Mouse (Mus musculus) gonadal fat pad, adult 2 months (tissue): ENCODE measurements around the gene Dock4. TPM values are rescaled to one million over a fixed set of nuclear protein-coding genes. Genes with fewer than 3 reads are reported as not detected.

ENCODE experiments used
- DNase-seq: peaks from one replicate; pipeline ENCODE4 v3.0.0-alpha.2; 2012; ENCODE audit warnings: low read depth
- polyA plus RNA-seq: library from polyadenylated mRNA; depleted of rRNA; stranded (reverse); fragments of >200 nt; gene quantifications from 2 replicates; pipeline ENCODE4 v1.2.3, GENCODE M21; 2012

The Dock4 gene
- polyA plus RNA-seq, 1 experiment = 7.0 TPM

- no peak for DNase-seq
Observed at GRCm38 (mm10) chr12:40462693-40463235, 17.0 kb downstream of the Dock4 start.

GRCm38 (mm10) chr12:40463828-40464227, 18.1 kb downstream of the Dock4 start:
- DNase-seq = no peak

- DNase-seq = no peak
Observed at GRCm38 (mm10) chr12:40464282-40464681, 18.5 kb downstream of the Dock4 start.

GRCm38 (mm10) chr12:40468235-40468634, 22.5 kb downstream of the Dock4 start:
- DNase-seq = no peak

DNA sequence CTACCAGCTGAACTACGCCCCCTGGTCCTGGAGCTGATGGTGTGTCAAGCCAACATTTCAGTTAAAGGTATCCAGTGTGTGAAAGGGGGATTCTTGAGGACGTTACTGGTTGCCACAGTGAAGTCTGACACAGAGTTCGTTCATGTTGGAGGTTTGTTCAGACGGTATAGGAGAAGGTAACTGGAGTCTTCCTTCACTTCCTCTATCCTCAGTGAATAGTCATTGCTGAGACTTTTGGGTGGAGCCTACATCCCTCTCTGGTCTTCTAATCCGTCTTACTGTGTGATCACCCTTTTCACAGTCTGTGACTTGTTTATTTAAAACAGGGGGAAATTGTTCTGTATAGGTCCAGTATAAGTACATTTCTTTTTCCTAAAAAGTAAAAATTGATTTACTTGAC, 23.3 kb downstream of the Dock4 start:
- no peak for DNase-seq

DNA sequence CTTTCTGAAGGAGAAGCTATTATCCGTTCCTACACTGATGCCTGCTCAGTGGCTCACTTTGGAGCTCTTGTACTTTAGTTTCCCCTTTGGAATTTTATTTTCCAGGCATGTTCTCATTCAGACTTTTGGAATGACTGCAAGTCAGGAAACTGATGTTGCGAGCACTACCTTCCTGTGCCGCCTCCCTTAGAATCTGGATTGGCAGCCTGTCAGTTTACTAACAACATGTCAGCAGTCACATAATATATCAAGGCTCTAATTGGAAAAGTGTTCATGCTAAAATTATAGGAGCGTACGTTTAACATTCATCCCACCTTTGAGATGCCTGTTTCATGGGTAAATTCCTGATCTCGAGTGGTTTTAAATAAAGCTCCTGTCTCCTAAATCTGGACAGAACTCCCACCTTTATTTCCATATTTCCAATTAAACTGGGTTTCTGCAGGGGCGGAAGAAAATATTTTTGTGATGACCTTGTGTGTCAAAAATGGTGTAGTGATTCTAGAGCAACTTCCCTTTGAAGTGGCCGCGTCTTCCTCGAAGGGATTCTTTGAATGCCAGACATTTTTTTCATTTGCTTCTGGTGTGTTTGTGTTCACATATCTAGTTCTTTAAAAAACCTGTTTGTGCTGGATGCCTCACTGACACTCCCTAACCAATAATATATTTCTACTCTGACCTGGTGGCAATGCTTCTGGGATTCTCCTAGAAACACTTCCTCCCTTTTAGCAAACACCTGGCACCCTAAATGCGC, 26.1 kb downstream of the Dock4 start:
- no peak for DNase-seq

- no peak for DNase-seq
Observed at GRCm38 (mm10) chr12:40473709-40474108, 28.0 kb downstream of the Dock4 start.

GRCm38 (mm10) chr12:40477621-40478452, 32.1 kb downstream of the Dock4 start:
- DNase-seq = no peak

DNA sequence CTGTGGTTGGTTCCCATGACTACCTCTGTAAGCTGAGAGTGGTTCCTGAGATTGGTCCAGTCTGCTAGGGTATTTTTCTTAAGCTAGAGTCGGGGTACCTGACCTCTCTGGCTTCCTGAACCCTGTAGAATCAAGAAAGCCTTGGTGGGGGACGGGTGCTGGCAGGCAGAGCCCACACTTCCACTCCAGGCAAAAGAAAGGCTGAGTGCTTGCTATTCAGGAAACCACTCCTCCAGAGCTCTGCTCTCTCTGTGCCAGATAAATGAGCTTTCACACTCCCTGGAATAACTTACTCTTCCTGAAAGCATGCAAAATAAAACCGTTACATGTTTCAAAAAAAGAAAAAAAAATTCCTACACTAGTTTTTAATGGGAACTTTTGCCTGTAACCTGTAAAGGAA, 38.5 kb downstream of the Dock4 start:
- no peak for DNase-seq

DNA sequence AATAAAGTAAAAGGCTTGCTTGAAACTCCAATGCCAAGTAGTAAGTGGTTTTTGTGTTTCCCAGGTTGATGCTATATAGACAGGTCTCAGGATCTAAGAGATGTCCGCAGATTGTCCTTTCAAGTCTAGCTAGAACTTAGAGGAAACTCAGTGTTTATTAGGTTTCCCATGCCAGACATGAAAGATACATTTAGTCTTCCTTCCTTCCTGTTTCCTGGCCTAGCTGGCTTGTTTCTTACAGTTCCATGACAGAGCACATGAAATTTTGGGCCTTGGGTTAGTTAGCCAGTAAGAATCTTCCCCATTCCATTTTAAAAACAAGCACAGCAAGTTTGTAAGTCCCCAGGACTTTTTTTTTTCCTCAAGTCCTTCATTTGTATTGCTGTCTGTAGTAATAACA, 39.5 kb downstream of the Dock4 start:
- DNase-seq = no peak

DNA sequence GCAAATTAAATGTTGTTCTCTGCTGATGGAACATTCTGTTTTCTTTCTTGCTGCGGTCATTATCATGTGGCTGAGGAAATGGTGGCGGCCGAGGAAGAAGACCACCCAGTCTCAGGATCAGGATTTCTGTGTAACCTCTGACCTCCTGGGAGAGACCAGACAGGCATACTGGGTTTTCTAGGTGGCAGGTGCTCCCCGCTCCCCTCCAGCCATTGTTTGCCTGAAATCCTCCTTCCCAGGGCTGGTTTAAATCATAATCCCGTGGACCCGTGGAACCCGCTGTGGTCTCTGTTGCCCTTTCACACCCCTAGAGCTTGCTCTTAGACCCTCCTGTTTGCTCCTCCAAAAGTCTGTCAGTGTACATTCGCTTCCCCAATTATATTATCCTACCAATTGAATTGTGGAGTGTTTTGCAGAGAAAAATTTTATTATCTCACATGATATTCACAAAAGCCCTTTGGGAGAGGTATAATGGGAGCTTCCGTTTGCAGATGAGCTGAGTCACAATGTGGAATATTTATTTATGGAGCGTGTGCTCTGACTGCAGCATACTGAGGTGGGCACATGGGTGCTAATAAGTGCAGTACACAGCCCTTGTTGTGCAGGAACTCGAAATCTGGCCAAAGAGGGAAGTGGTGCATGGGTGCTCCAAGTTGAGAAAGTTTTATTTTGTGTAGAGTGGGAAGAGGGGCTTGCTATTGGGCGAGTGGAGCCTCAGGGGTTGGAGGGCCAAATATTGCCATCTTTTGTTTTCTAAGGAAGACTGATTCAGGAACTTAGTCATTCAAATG, 40.5 kb downstream of the Dock4 start:
- DNase-seq = no peak

GRCm38 (mm10) chr12:40496387-40496786, 50.6 kb downstream of the Dock4 start:
- no peak for DNase-seq

DNA sequence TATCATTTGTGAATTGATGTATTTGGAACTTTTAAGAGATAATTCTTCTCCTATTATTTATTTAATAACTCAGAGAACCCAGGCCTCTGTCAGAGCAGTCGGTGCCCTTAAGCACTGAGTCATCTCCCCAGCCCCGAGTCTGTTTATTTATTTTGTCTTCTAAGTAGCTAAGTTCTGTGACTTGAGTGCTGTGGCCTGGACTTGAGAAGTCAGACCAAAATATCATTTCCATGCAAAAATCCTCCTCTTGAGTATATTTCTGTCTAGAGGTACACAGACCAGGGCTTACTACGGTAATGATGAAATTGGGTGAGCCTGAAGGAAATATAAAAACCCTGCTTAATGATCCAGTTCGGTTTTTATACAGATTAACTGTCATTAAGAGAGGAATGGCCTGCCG, 52.1 kb downstream of the Dock4 start:
- no peak for DNase-seq

DNA sequence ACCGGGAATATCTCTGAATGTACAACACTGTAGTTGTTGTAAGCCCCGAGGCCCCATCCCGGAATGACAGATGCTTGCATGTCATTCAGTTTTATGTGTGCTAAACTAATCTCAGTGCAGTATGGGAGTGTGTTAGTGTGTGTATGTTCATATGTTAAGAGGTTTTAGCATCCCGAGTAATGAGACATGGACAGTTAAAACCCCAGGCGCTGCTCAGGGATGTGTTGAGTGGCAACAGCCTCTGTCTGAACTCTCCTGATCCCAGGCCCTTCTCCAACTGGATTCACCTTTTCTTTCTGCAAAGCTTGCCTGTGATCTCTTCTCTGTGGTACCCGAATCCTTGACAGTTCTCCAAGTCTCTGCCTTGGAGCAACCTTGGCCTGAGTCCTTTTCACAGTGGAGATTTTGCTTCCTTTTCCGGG, 52.5 kb downstream of the Dock4 start:
- DNase-seq = no peak

GRCm38 (mm10) chr12:40498928-40499626, 53.3 kb downstream of the Dock4 start:
- no peak for DNase-seq

- no peak for DNase-seq
Observed at GRCm38 (mm10) chr12:40499627-40500329, 54.0 kb downstream of the Dock4 start.

- DNase-seq = no peak
Observed at GRCm38 (mm10) chr12:40501141-40501540, 55.4 kb downstream of the Dock4 start.

DNA sequence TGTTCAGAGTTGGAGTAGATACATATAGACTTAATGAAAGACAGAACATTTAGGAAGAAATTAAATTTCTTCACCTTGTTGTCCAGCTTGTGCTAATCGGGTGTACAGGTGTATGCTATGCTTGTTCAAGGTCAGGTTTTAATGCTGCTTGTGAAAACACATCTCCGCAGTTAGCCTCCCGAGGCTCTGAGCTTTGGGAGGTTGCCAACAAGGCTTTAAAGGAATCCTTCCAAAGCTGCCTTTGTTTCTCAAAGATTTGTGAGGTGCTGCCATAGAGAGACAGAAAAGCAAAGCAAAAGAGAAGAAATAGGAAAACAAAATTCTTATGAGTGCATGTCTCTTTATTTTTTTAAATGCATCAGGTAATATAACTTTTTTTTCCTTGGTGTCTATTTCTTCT, 57.8 kb downstream of the Dock4 start:
- no peak for DNase-seq

DNA sequence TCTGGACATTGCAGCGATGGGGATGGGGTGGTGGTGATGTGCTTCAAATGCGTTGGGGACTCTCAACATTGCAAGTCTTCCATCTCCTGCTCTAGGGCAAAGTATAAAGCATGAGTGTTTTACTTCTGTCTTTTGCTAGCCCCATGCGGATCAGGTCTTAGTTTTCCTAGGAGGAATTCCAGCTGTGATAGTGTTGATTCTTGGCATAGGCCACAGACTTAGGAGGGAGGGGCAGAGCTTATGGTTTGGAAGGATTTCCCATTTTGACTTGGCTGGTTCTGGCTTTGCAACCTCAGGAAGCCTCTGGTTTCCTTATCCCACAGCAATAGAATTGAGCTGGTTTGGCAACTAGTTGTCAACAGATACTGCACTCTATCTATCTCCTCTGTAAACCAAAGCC, 58.9 kb downstream of the Dock4 start:
- DNase-seq = no peak

DNA sequence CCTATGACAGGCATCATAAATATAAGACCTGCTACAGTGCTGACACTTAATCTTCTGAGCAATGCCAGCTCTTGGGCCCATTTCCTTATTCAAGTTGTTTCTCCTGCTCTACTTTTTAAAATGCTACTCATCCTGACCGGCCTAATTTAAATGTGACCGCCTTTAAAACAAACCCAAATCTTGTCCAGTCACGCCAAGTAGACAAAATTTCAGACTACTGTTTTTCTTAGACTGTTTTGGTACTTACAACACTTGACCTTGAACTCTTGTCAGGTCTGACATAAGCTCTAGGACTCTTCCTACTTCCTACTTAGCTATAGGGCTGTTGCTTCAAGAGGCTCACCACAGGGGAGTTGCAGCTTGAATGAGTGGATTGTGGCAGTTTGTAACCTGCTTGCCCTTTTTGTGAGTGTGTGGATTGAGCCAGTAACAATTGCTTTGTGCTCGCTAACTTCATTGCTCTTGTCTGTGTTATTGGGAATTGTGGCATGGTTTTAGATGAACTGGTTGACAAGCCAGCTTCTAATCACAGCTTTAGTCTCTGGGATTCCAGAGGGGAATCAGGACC, 62.2 kb downstream of the Dock4 start:
- no peak for DNase-seq
